Comparison of ENCODE assay signal across 9 mouse cellular contexts in the genomic region with DNA sequence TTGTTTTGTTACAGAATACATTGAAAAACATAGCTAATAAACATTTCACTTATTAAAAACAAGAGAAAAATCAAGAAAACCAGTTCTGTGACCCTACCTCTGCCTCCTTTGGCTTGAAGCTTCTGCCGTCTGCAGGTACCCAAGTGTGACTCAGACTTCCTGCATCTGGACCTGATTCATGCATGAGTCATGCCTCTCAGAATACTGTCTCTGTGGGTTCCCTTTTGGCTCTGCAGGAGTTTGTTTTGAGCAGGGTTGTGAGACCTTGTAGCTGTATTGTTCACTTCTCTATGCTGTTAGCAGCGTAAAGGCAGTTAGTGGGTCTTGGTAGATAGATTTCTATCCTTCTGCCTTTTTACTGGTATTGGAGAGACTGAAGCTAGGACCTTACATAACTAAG.
A peak's percentile ranks its signal among the peaks of the same experiment; 100 is the strongest.
DNase-seq lines count a peak whose midpoint lies in the region; ATAC-seq and TF ChIP-seq lines count a peak whose summit lies in the region.
"Had no signal": no experiment of that assay in that cellular context is flagged by ENCODE, and none has a peak within 500 bp of the region (broad histone marks: within the 10 kb centered on the region; RNA-seq: fewer than 3 reads in every experiment).

No protein-coding gene starts in this region.

- DNase-seq in cerebellum, adult 9-10 months, result peak; percentile 36
- DNase-seq in cerebellum, adult 11 months, result no peak
- peak; percentile 6 for DNase-seq in lung, postnatal 0 days (ENCODE audit: low spot score)
- DNase-seq in lung, postnatal 14 days, result no peak
- peak; percentile 26 for DNase-seq in adipocyte (ENCODE audit: low spot score)
- no peak for DNase-seq in spleen, postnatal 10 days (ENCODE audit: low spot score in 2 of 2)

- no peak overlapping the region for H3K4me2 ChIP-seq in lung, postnatal 0 days (replicated peaks; ENCODE audit: low read depth, low read length)
- H3K4me2 ChIP-seq in hindbrain, embryonic 16.5 days (ENCODE audit: low read length), result no peak overlapping the region

- no peak for TF ChIP-seq CTCF in lung, postnatal 0 days (IDR thresholded peaks at IDR 0.05)

- 64% methylated on average over 2 of the region's 2 CpGs for WGBS in lung, postnatal 0 days
- WGBS in macrophage (ENCODE audit: missing documents), result 19% methylated on average over 2 of the region's 2 CpGs
- 72% methylated on average over 2 of the region's 2 CpGs for WGBS in hindbrain, embryonic 16.5 days

- H3K79me2 ChIP-seq in macrophage (ENCODE audit: inconsistent target), result no peaks in the 10 kb centered on the region

- no peaks in the 10 kb centered on the region for H3K4me1 ChIP-seq in lung, postnatal 0 days (ENCODE audit: insufficient read depth, low read depth, low read length)
- no peaks in the 10 kb centered on the region for H3K4me1 ChIP-seq in hindbrain, embryonic 16.5 days (ENCODE audit: control insufficient read depth, insufficient read depth, low read depth, low read length)

- no peaks in the 10 kb centered on the region for H3K9me3 ChIP-seq in lung, postnatal 0 days (ENCODE audit: low read length)
- no peaks in the 10 kb centered on the region for H3K9me3 ChIP-seq in hindbrain, embryonic 16.5 days (ENCODE audit: control insufficient read depth, low read length)

- TF ChIP-seq EP300 in lung, postnatal 0 days (IDR thresholded peaks at IDR 0.05), result no peak

- H3K9ac ChIP-seq in lung, postnatal 0 days (replicated peaks; ENCODE audit: low read depth), result no peak overlapping the region
- H3K9ac ChIP-seq in hindbrain, embryonic 16.5 days (ENCODE audit: low read depth, low read length), result no peak overlapping the region
- H3K9ac ChIP-seq: liver, embryonic 14.5 days had no signal

- no peak for ATAC-seq in lung, postnatal 0 days
- ATAC-seq in hindbrain, embryonic 16.5 days, result no peak

- H3K27ac ChIP-seq in lung, postnatal 0 days (ENCODE audit: low read length), result no peak overlapping the region
- H3K27ac ChIP-seq in macrophage, result peak overlapping the region; percentile 25
- H3K27ac ChIP-seq in hindbrain, embryonic 16.5 days (ENCODE audit: low read depth, low read length), result no peak overlapping the region
- H3K27ac ChIP-seq: liver, embryonic 14.5 days had no signal

- H3K27me3 ChIP-seq in lung, postnatal 0 days (replicated peaks; ENCODE audit: insufficient read depth, low read length), result no peaks in the 10 kb centered on the region
- no peaks in the 10 kb centered on the region for H3K27me3 ChIP-seq in hindbrain, embryonic 16.5 days (replicated peaks; ENCODE audit: control insufficient read depth, insufficient read depth, low read length)

- peaks cover 43% of the 10 kb centered on the region for H3K36me3 ChIP-seq in lung, postnatal 0 days (ENCODE audit: insufficient read depth, low read length)
- peaks cover 17% of the 10 kb centered on the region; the same call in 1 of the 2 replicates for H3K36me3 ChIP-seq in macrophage (ENCODE audit: inconsistent target)
- H3K36me3 ChIP-seq in hindbrain, embryonic 16.5 days (ENCODE audit: control insufficient read depth, insufficient read depth, low read length), result peaks cover 29% of the 10 kb centered on the region

- no peak overlapping the region for H3K4me3 ChIP-seq in lung, postnatal 0 days (ENCODE audit: low read depth, low read length)
- H3K4me3 ChIP-seq in macrophage (ENCODE audit: inconsistent target), result no peak overlapping the region
- H3K4me3 ChIP-seq in hindbrain, embryonic 16.5 days (ENCODE audit: low read length), result no peak overlapping the region

Comparison
In these comparisons a context has a peak if more than half of its experiments do, and no peak if none do; other contexts are left out.
1. DNase-seq: peak in cerebellum, adult 9-10 months (single experiment), lung, postnatal 0 days (single experiment) and adipocyte (single experiment); none in cerebellum, adult 11 months (single experiment), lung, postnatal 14 days (single experiment) and spleen, postnatal 10 days (0 of 2).